Mouse (Mus musculus): ENCODE measurements around the gene Acin1.

DNA sequence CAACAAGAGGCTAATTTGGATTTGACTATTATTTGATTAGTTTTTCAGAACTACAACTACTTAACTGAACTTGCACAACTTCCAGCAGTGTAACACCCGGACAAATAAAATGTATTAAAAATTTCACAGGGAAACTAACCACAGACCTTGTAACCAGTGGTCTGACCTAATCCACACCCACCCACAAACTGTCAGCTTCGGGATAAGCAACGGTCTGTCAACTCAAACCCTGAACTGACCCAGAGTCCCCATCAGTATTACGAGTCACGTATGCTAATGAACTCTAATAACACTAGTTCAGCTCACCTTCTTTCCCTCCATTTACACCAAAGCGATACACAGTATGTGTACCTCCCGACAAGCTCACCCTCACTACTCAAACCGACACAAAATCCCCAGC is 1.3 kb downstream of the Acin1 start:
- TF ChIP-seq CTCF (IDR thresholded peaks at IDR 0.05; ENCODE audit: extremely low read depth, insufficient read length, insufficient replicate concordance, low read depth, low read length): no peak
- no peak for TF ChIP-seq POLR2A (IDR thresholded peaks at IDR 0.05; ENCODE audit: low read depth, low read length)

All from small intestine, adult 2 months (tissue).